Mouse (Mus musculus) CD8-positive naive resting alpha-beta T cell, adult 57 days (primary cell): ENCODE results near the gene Cpne6. TPM values are rescaled to one million over a fixed set of nuclear protein-coding genes. Genes with fewer than 3 reads are reported as not detected.

Source experiments
- total RNA-seq: library from RNA; stranded (reverse); gene quantifications from one replicate; pipeline ENCODE4 v1.2.4, GENCODE M21; 2023

The Cpne6 gene
- total RNA-seq: not detected

GRCm38 (mm10) chr14:55510125-55510731 lies at the start of gene Cpne6:
TSS of gene Cpne6 (plus strand) at chr14:55510445.

GRCm38 (mm10) chr14:55478651-55479599 lies 31.3 kb upstream of the Cpne6 start, which contains the start of gene Dhrs4:
TSS of gene Dhrs4 (plus strand) at chr14:55478758.

DNA sequence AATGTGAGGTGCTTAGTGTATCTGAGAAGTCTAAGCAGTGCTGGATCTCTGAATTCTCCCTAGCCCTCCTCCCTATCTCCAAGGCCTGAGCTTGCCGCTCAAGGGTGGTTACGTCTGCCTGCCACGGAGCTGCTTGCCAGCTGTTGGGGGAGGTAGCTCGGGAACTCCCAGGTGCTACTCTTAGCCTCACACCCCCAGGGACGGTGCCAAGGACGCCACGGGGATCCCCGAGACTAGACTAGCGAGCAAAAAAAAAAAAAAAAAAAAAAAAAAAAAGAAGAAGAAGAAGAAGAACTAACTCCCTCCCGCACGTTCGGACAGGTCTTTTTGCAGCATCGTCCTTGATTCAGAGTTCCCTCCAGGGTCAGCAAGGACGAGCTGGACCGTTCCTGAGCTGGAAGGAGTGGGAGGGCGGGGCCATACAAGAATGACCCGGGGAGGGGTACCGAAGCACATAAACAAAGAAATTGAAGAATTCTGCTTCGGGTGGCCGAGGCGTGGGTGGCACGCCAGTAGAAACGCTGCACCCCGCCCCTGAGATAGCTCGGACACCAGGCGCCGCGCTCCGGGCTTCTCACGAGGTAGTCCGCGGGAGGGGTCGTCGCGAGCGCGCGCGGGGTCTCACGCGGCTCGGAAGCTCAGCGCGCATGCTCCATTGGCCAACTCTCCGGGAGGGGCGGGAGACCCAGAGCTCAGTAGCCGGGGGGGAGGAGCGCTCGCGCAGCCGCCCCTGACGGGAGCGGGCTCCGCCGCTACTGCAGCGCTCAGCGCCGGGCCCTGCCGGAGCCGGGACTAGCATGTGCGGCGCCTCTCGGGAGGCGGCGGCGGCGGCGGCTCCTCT lies 19.7 kb upstream of the Cpne6 start, which contains the start of gene Carmil3:
Carmil3 (plus strand) TSS at position 291 of the 841 bp plus-strand sequence.

DNA sequence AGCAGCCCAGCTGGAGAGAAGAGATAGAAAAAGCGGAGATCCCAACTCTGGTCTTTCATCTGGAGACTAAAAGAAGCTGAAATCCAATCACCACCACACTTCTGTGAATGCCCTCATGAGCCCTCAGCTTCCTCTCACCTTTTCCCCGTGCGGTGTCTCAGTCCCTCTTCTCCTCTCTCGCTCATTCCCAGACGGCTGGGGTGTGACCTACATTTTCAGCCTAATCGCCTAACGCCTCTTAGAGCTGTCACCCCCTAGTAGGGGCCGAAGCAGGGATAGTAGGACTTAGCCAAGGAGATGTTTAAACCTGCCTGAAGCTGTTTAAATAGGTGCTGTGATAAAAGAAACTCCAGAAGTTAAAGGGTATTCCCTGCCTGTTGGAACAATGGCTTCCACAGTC lies 14.5 kb downstream of the Cpne6 start, which contains the start of gene Nrl:
Nrl (minus strand) TSS at position 197 of the 400 bp plus-strand sequence.

GRCm38 (mm10) chr14:55540067-55540786 lies 30.0 kb downstream of the Cpne6 start, which contains the start of gene Pck2:
TSS of gene Pck2 (plus strand) at chr14:55540266.

DNA sequence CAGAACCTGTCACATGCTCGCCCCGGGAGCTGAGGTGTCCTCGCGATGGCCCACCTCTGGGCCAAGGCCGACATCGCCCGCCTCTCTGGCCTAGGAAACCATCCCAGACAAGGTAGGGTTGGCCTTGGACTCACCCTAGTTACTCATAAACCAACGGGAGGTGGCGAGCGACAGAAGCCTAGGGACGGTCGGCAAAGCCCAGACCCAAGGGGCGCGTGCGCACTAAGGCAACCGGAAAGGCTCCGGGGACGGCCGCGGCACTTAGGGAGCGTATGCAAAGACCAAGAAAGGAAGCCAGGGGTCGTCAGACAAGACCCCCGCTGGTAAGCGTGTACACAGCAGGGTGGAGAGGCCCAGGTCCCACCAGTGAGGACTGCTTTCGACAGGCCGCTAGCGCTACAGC lies 49.6 kb downstream of the Cpne6 start, which contains the start of gene Dcaf11:
Dcaf11 (plus strand) TSS at position 208 of the 403 bp plus-strand sequence.

GRCm38 (mm10) chr14:55560202-55561073 lies 50.2 kb downstream of the Cpne6 start, which contains the start of gene A730061H03Rik:
TSS of gene A730061H03Rik (minus strand) at chr14:55560406.

Other genes with a start within 250 kb of the Cpne6 start
- gene Dhrs4, start 31.7 kb upstream of the Cpne6 start, total RNA-seq: 24.5 TPM
- 0.52 TPM for gene Carmil3, start 19.8 kb upstream of the Cpne6 start, total RNA-seq
- gene Nrl, start 14.5 kb downstream of the Cpne6 start, total RNA-seq: not detected
- 10.7 TPM for gene Pck2, start 29.8 kb downstream of the Cpne6 start, total RNA-seq
- gene Dcaf11, start 49.6 kb downstream of the Cpne6 start, total RNA-seq: 72.0 TPM
- gene A730061H03Rik, start 50.0 kb downstream of the Cpne6 start, total RNA-seq: 2.6 TPM
- gene Fitm1, start 65.2 kb downstream of the Cpne6 start, total RNA-seq: not detected
- 323 TPM for gene Psme1, start 67.7 kb downstream of the Cpne6 start, total RNA-seq
- 26.3 TPM for gene Emc9, start 74.9 kb downstream of the Cpne6 start, total RNA-seq
- 372 TPM for gene Psme2, start 80.7 kb downstream of the Cpne6 start, total RNA-seq
- 91.9 TPM for gene Rnf31, start 81.3 kb downstream of the Cpne6 start, total RNA-seq
- 90.0 TPM for gene Irf9, start 93.1 kb downstream of the Cpne6 start, total RNA-seq
- gene Rec8, start 107.6 kb downstream of the Cpne6 start, total RNA-seq: not detected
- gene Ipo4, start 125.5 kb downstream of the Cpne6 start, total RNA-seq: 65.4 TPM
- 4.2 TPM for gene Gm49378, start 127.5 kb downstream of the Cpne6 start, total RNA-seq
- 40.1 TPM for gene Tm9sf1, start 133.4 kb downstream of the Cpne6 start, total RNA-seq
- gene Tssk4, start 139.7 kb downstream of the Cpne6 start, total RNA-seq: 4.1 TPM
- 45.7 TPM for gene Mdp1, start 150.1 kb downstream of the Cpne6 start, total RNA-seq
- gene Gmpr2, start 161.5 kb downstream of the Cpne6 start, total RNA-seq: 18.6 TPM
- gene Nedd8, start 161.7 kb downstream of the Cpne6 start, total RNA-seq: 164 TPM
- 101 TPM for gene Tinf2, start 171.4 kb downstream of the Cpne6 start, total RNA-seq
- gene Tgm1, start 203.5 kb downstream of the Cpne6 start, total RNA-seq: 0.95 TPM
- gene Rabggta, start 211.8 kb downstream of the Cpne6 start, total RNA-seq: 85.8 TPM
- 11.6 TPM for gene Dhrs1, start 235.2 kb downstream of the Cpne6 start, total RNA-seq
- 30.4 TPM for gene Nop9, start 235.2 kb downstream of the Cpne6 start, total RNA-seq
- gene Cideb, start 248.0 kb downstream of the Cpne6 start, total RNA-seq: not detected